31 mouse cellular contexts compared by ENCODE assay signal in genomic region chr17:70790801-70791200, GRCm38 (mm10).
"Had no signal": no experiment of that assay in that cellular context is flagged by ENCODE, and none has a peak within 500 bp of the region (broad histone marks: within the 10 kb centered on the region; RNA-seq: fewer than 3 reads in every experiment).

No protein-coding gene starts in this region.

- H3K4me3 ChIP-seq: limb, embryonic 10.5 days; limb, embryonic 12.5 days; limb, embryonic 13.5 days; limb, embryonic 15.5 days; liver, embryonic 12.5 days; liver, embryonic 13.5 days; liver, embryonic 15.5 days; lung, embryonic 15.5 days; megakaryocyte, embryonic 14.5 days; midbrain, embryonic 10.5 days; midbrain, embryonic 12.5 days; midbrain, embryonic 13.5 days; midbrain, embryonic 15.5 days; myocyte; neural tube, embryonic 12.5 days had no signal

- H3K9me3 ChIP-seq: limb, embryonic 10.5 days; limb, embryonic 12.5 days; limb, embryonic 13.5 days; limb, embryonic 15.5 days; liver, embryonic 12.5 days; liver, embryonic 13.5 days; liver, embryonic 15.5 days; lung, embryonic 15.5 days; midbrain, embryonic 10.5 days; midbrain, embryonic 12.5 days; midbrain, embryonic 13.5 days; midbrain, embryonic 15.5 days; neural tube, embryonic 12.5 days had no signal

- H3K4me1 ChIP-seq: limb, embryonic 12.5 days; limb, embryonic 15.5 days; liver, embryonic 12.5 days; liver, embryonic 13.5 days; liver, embryonic 15.5 days; megakaryocyte, embryonic 14.5 days had no signal

- H3K4me2 ChIP-seq: limb, embryonic 12.5 days; limb, embryonic 13.5 days; limb, embryonic 15.5 days; liver, embryonic 11.5 days; liver, embryonic 12.5 days; liver, embryonic 13.5 days; liver, embryonic 15.5 days; lung, embryonic 14.5 days; lung, embryonic 15.5 days; midbrain, embryonic 11.5 days; midbrain, embryonic 12.5 days; midbrain, embryonic 13.5 days; midbrain, embryonic 15.5 days; neural tube, embryonic 12.5 days had no signal

- H3K36me3 ChIP-seq: limb, embryonic 10.5 days; limb, embryonic 12.5 days; limb, embryonic 13.5 days; limb, embryonic 15.5 days; liver, embryonic 12.5 days; liver, embryonic 13.5 days; liver, embryonic 15.5 days; lung, embryonic 15.5 days; midbrain, embryonic 10.5 days; midbrain, embryonic 12.5 days; midbrain, embryonic 13.5 days; midbrain, embryonic 15.5 days; neural tube, embryonic 12.5 days had no signal

- H3K27ac ChIP-seq: limb, embryonic 10.5 days; limb, embryonic 12.5 days; limb, embryonic 13.5 days; limb, embryonic 15.5 days; liver, embryonic 12.5 days; liver, embryonic 13.5 days; liver, embryonic 14.5 days; liver, embryonic 15.5 days; lung, embryonic 15.5 days; macrophage; midbrain, embryonic 10.5 days; midbrain, embryonic 12.5 days; midbrain, embryonic 13.5 days; midbrain, embryonic 15.5 days; neural tube, embryonic 12.5 days had no signal

- DNase-seq: left cerebral cortex, postnatal 4 days; liver; liver, embryonic 13.5 days; liver, postnatal 0 days; lung, adult 18-20 months; lung, adult 2 months; lung, embryonic 14.5 days; lung, postnatal 10 days; lung, postnatal 14 days; lung, postnatal 36 days; lung, postnatal 4 days had no signal

- H3K9ac ChIP-seq: limb, embryonic 12.5 days; limb, embryonic 13.5 days; limb, embryonic 15.5 days; liver, embryonic 12.5 days; liver, embryonic 13.5 days; liver, embryonic 14.5 days; liver, embryonic 15.5 days; liver, postnatal 0 days; lung, embryonic 14.5 days; lung, embryonic 15.5 days; midbrain, embryonic 12.5 days; midbrain, embryonic 13.5 days; midbrain, embryonic 15.5 days; neural tube, embryonic 12.5 days had no signal

- H3K27me3 ChIP-seq: limb, embryonic 12.5 days; limb, embryonic 13.5 days; limb, embryonic 15.5 days; liver, embryonic 12.5 days; liver, embryonic 13.5 days; liver, embryonic 15.5 days; lung, embryonic 15.5 days; midbrain, embryonic 12.5 days; midbrain, embryonic 15.5 days; neural tube, embryonic 12.5 days had no signal

- ATAC-seq: liver, embryonic 12.5 days; liver, postnatal 0 days; lung, postnatal 0 days; midbrain, embryonic 13.5 days; midbrain, embryonic 15.5 days; midbrain, embryonic 16.5 days had no signal
